Mouse (Mus musculus) erythroblast, embryonic 14.5 days (primary cell): ENCODE data around the gene Ankrd28.

Source experiments
- GATA1 ChIP-seq: IDR thresholded peaks from 2 replicates; pipeline ENCODE4 v1.6.1; 2012; ENCODE audit warnings: low read length, inconsistent platforms, mixed read lengths
- TAL1 ChIP-seq: IDR thresholded peaks from 3 replicates; pipeline ENCODE4 v1.6.1; 2012; ENCODE audit warnings: low read length, inconsistent platforms, mixed read lengths

DNA sequence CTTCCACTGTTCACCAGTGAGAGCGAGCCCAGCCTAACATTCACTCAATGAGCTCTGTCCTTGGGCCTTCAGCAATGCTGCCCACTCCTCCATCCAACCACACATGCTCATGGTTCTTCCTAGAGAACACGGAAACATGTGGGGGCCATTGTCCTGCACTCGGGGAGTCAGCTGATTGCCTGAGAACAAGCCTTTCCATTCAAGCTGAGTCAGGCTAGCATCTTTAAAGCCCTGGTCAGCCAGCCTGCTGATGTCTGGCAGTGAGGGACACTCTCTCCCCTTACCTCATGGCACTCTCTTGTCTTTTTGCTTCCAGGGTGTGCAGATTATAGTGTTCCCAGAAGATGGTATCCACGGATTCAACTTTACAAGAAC lies 164.9 kb downstream of the Ankrd28 start:
- TF ChIP-seq TAL1, result no peak
- no peak for TF ChIP-seq GATA1
